Mouse (Mus musculus) CD8-positive naive resting alpha-beta T cell, adult 2 months (primary cell): ENCODE measurements around the gene Art4.
"Not testable (repeated sequence)": the region's sequence is repeated elsewhere in the genome, so short reads cannot be mapped to it uniquely, and the experiment has no call there.

ENCODE experiments used
- DNase-seq, 2 experiments: peaks; one replicate each; pipeline ENCODE4 v3.0.0; 2022; ENCODE audit warnings: low read depth in 2 of 2, low spot score in 2 of 2

Gene Art4

DNA sequence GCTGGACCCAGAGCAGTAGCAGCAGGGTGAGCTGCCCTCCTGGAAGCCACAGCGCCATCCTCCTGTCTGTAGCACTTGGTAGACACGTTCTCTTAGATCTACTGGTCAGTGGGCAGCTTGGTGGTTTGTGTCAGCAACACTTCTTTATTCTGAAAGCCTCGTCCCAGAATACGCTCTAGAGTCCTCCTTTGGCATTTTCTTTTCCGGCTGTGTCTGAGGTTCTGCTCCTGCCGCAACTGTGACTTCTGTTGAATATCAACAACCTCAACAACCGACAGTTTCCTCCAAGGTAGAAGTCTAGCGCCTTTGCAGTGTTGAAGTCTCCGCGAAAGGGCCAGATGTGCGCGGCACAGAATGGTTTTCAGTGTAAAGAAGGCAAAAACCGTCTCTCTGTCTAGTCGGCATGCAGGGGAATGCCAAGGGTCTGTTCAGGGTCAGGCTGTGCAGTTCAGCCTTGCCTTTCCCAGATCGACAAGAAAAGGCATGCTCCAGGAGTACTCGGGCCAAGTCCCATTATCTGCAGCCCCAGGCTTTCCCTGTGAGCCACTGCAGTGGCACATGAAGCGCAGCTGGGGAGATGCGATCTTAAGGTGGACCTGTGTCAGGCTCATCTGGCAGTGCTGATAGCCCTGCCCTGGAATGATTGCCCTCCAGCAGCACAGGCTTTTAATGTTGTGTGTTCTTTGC is at the start of gene Art4:
TSS of gene Art4 (minus strand) at position 548 of the 687 bp plus-strand sequence.
- DNase-seq, result peak; percentile 22 to 37

DNA sequence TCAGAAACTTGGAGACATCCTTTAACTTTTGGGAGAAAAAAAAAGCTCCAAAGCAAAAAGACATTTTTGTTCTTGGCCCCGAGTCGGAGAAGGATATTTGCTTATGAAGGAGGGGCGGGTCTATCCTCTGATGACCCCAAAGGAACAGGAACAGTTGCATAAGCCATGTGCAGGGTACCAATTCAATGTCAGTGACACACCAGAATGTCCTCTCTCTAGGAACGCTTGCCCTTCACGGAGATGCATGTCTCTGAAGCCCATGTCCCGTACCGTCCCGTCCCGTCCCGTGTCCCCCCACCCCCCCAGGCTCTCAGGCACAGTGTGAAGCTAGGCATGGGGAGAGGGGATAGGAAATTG is 49.4 kb upstream of the Art4 start:
- DNase-seq, result no peak

DNA sequence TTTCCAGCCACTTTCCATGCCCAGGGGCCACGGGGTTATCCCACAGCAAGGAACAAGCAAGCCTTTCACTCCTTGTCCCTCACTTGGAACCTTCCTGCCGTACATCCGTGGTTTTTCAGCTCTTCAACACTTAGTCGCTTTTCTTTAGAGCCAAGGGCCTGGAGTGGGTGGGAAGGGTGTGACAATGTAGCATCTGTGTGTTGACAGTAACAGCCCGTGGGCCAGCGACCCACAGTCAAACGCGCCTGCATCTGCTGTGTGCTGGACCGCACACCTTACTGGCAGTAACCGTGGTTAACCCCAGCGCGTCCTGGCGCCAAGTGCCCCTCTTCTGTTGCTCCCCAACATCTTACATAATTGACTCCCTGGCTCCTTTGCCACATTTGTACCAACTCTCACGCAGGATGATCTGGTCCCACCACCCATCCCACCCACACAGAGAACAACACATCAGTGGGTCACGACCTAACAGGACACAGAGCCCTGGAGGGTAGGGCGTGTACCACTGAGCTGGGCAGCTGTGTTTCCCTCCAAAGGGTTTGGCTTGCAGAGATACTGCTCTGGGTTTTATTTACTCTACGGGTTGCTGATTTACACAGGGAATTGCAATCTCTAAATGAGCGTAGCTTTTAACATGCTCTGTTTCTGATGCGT is 48.9 kb upstream of the Art4 start:
- DNase-seq, result no peak

DNA sequence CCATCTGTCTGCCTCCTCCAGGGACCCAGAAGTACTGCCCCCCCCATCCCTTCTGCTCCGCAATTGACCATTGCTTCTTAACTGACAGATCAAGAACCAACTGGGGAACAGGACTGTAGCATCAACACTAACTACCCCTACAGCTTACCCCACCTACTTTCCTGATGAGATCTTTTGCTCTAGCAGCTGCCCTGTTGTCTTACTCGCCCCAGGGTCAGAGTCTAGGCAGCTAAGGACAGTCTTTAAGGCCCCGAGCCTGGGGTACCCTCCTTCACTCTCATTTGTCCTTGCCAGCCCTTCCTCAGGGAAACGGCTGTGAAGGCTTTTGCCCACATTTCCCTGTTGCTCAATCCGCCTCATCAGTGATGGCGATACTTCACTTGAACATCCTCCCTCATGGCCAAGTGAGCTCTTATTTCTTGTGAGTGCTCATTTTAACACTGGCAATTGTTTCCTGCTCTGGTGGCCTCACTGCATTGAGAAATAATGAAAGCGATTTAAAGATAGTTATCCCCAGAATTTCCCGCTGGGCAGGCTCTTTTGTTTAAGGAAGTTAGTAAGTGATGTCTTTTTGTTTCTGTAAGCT is 46.4 kb upstream of the Art4 start:
- no peak for DNase-seq

DNA sequence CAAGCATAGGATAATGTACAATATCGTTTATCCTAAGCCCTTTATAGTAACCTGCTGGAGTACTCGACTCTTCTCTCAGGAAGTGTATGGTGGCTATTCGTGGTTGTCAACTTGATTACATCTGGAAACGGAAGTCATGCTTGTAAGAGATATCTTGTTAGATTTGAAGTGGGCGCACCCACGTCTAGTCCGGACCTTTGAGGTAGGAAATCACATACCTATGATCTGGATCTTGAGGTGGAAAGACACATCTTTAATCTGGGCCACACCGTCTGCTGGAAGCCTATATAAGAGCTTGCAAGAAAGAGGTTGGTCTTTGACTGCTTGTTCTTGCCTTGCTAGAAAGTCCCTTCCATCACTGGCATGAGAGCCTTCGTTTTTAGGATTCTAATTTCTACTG is 45.0 kb upstream of the Art4 start:
- DNase-seq, result no peak

DNA sequence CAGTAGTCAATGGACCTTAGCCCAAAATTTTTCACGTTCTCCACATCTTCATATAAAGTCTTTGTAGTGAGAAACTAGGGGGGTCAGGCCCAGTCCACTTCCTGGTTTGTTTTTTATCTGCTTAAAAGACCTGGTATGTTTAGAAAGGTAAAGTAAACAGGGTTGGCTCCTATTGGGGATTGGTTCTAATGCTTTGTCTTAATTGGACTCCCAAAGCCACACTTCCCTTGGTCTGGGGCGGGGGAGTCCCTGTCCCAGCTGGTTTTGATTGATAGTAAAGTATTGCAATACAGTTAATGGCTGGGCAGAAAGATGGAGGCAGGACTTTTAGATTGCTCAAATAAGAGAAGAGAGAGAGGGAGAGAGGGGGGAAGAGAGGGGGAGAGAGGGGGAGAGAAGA is 43.5 kb upstream of the Art4 start:
- DNase-seq, result no peak

DNA sequence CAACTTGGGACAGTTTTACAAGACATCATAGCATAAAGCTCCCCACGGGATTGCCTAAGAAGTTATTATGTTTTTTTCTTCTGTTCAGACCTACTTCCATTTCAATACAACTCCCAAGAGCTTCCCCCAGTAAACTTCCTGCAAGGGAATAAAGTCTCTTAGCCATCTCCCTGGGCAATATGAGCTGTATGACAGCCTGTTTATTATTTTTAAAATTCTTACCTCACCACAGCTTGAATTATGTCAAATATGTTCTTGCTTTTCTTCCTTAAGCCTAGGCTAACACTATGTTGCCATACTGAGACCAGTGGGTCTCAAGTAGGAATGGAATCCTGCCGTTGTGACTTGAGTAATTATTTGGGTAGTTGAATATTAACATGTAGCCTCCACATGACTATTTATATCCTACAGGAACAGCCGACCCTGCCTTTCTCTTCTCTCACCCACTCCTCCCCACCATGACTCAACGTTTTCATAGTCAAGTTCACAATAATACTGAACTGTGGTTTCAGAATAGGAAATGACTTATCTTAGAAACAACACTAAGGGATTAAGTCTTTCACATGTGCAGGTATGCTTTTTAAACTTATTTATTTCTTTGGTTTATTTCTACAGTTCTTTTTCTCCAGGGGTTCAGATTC is 43.0 kb upstream of the Art4 start:
- no peak for DNase-seq

DNA sequence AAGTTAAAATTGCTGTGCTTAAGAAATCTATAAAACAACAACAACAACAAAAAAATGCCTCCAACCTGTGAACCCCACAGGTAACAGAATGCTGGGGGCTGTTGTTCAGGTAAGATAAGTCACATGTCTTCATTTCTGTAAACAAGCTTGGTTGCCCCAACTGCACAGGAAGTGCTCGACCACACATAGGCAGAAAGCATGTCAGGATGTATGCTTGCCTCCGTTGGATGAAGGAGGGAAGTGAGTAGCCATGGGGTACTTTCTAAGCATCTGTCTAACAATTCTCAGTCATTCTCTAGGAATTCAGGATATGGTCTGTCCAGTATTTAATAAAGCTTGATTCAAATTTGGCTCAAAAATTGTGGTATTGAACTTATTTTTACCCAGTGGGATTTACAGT is 41.4 kb upstream of the Art4 start:
- DNase-seq, result peak; percentile 9 to 26

DNA sequence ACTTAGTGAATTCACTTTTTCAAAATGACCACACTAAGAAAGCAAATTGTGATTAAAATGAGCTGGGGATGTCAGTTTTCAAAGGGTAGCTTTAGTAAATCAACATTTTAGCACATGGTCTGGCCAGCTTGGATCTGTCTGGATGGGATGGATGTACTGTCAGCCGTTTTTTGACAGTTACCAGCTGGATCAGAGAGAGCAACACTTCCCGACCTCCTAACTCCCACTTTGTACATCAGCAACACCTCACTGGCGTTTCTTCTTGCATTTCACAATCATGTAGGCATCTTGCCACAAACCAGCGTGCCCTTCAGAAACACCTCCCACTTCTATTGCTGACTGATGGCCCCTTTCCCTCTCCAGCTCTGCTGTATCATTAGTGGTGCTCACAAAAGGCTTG is 40.7 kb upstream of the Art4 start:
- DNase-seq, result no peak

DNA sequence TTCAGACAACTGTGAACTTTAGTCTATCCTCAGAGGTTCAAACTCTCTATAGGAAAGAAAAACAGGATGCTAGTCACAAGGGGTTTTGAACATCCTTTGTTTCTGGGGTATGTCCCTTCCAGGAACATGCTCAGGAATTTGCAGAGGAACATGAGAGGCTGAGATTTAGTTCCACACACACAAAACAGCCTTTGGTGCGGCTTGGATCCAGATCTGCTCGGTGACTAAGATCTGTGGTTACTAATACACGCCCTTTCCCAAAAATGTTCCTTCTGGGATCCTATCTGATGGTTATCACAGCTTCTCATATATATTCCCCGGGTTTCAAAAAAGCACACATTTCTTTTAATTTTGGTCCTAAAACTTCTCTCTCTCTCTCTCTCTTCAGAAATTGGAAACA is 40.3 kb upstream of the Art4 start:
- no peak for DNase-seq

DNA sequence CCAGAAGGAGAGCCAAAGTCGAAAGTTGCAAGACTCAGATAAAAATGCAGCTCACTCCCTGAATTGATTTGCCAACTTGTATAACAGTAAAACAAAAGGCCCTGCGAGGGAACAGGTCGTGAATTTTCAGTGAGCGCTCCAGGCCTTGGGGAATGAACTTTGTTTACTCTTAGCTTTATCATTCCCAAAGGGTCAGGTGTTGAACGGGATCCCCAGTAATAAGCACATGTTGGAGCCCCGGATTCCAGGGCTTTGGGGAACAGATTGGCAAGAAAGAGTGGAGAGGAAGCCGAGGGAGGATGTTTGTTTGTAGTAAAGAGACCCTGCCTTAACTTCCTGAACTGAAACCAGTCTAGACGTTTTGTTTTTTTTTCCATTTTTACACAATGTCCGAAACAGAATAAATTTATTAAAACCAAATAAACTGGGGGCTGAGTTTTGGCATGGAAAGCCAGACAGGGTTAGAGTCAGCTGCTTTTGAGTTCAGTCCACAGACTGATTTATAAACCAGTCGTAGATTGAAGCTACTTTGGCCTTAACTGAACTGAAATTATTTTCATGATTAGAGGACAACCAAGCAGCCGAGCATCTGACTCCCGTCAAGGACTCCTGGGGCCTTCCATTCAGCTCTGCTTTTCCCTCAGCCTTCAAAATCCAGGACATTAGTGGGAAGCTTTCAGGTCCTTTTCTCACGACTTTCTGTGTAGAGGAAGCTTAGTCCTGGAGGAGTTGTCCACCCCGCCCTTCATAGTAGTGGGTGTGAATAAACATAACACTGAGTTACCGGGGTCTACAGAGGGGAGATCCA is 37.2 kb upstream of the Art4 start:
- DNase-seq, result no peak

DNA sequence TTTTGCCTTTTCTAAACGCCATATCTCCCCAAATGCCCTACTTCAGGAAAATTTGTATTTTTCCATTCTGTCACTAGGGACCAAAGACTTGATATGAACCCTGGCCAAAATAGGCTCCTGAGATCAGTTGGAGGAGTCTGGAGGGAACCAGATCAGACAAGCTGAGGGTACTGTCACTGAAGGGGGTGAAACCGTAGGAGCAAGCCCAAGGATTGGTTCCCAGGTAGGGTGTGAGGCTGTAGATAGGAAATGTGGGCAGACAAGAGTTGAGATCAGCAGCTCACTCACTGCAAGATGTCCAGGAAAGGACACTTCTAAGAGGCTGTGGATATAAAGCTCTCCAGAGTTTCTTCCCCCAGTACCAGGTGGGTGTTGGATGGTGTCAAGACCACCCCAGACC is 34.5 kb upstream of the Art4 start:
- no peak for DNase-seq

DNA sequence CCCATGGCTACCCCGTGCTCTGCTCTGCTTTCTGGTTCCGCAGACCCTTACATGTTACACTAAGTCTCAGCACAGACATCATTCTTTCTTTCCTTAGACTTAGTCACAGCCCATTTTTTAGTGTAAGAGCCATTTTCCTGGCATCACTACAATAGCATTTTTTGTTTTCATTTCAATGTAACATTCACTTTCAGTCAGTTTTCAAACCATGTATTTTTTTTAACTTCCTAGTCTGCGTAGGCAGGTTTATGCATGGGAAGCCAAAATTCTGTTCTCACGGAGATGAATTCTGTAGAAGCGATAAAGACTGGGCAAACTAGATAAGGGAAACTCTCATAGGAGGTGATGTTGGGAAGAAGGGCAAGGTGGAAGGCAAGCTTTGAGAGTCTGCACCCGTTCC is 32.0 kb upstream of the Art4 start:
- DNase-seq, result no peak

DNA sequence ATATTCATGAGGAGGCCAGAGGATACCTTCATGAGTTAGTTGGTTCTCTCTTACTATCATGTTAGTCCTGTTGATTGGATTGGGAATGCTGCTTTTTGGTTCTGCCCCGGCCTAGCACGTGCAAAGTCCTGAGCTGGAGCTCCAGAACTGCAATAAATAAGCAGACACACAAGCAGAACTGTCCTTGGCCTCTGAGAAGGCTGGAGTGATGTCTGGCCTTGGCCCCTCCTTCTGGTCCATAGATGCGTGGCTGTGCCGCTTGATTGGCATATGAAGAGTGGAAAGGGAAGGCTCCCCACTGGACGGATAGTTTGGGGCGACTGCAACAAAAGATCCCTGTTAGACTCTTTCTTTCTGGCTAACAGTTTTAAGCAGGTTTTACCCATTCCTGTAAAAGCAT is 31.5 kb upstream of the Art4 start:
- no peak for DNase-seq

DNA sequence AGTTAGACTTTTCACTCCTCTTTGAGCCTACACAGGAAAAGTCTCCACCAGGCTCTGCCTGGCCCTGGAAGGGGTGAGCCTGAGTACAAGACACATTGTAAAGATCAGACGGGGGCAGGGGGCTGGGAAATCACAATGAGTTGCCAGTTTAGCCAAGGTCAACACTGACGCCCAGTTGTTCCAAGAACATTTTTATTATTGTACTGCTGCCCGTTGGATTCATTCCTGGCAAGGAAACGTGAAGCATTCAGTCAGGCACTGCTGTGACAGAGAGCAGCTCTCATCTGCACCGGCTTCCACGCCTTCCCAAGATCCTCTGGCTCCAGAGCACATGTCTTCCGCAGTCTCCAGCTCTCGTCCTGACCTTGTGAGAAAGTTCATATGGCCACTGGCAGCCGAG is 30.3 kb upstream of the Art4 start:
- DNase-seq, result no peak

DNA sequence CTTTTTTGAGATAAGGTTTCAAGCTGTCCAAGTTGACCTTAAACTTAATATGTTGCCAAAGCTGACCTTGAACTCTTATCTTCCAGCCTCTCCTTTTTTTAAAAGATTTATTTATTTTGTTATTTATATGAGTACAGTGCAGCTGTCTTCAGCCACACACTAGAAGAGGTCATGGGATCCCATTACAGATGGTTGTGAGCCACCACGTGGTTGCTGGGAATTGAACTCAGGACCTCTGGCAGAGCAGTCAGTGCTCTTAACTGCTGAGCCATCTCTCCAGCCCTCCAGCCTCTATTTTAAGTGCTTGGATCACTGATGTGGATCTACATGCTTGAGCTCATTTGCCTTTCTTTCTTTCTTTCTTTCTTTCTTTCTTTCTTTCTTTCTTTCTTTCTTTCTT is 27.2 kb upstream of the Art4 start:
- DNase-seq, result not testable (repeated sequence)

DNA sequence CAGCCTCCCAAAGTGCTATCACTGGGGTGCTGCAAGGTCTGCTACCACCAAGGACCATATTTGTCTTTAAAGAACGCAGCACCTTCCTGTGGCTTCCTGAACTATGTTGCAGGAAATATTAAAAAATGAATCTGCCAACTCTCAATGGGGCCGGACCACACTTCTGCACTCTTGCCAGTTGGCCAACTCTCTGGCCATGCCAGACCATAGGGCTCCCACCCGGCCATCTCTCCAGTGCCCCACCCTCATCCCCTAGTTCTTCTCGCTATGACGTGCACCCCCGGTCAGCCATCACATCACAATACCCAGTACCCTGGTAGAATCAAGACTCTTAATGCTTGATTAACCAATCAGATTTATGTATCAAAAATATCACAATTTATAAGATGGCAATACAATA is 26.4 kb upstream of the Art4 start:
- no peak for DNase-seq

DNA sequence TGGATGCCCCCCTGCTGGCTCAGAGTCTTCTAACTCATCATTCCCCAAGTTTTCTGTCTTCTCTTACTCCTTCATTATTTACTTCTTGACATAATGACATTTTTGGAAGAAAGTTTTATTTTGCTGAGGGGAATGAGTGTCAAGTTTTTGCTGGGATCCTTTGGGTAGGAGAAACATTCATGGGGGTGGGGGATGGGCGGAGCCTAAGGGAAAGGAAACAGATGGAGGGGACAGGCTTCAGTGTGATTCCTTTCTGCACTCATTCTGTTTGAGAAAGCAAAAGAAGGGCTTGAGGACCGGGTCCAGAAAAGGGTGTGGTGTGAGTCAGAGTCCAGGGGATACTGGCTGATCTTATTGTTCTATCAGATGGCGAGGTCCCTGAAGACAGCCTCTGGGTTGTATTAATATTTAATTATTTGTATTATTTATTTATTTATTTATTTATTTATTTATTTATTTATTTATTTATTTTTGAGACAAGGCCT is 25.9 kb upstream of the Art4 start:
- DNase-seq, result no peak

DNA sequence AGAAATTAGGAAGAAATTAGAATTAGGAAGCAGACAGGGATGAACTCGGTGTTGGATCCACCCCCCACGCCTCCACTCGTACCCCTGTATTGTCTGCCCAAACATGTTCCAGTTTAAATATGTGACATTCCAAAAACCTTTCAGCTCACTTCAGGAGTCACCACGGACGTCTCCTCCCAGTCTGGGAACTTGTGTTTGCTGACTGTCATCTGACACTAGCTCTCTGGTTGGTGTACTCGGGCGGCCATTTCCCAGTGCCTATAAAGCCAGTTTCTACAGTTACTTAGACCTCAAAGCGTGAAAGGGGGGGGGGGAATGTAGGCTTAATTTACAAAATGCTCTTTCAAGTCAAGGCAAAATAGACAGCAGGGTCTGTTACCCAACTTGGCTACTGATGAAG is 24.1 kb upstream of the Art4 start:
- DNase-seq, result no peak

DNA sequence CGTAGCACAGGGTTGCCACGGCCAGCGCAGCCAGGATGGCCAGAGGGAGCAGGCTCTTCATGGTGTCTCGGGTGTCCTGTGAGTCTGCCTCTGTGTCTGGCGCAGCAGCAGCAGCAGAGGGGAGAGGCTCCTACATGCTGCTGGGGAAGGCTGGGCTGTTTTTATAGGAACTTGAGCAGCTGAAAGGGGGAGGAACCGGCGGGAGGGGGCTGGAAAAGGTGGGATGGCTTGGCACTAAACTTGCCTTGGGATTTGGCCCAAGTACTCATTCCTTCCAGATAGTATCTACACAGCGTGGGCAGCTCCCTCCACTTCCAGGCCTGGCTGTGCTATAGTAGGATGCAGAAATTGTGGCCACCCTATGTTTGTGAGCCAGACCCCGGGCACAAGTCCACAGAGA is 18.1 kb upstream of the Art4 start, which contains the start of gene Mgp:
TSS of gene Mgp (minus strand) at position 154 of the 400 bp plus-strand sequence.
- no peak for DNase-seq

DNA sequence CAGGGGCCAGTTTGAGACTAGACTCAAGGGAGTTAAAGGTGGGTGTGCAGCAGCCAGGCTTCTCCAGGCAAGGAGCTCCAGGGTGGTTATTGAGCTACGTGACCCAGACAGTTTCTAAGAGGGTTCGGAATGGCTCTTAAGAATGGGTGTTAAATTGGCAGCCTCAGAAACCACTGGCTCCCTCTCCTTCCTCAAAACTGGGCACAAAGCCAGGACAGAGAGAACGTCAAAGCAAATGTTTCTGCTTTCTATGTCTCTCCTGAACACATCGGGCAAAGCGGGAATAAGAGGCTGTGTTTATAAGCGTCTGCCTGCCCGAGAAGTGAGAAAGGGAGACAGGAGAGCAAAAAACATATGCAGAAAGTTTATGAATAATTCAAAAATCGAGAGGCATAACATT is 17.1 kb upstream of the Art4 start:
- DNase-seq, result no peak
